Mouse (Mus musculus): Measurements from ENCODE around the gene Bicra. TPM values are rescaled to one million over a fixed set of nuclear protein-coding genes. Genes with fewer than 3 reads are reported as not detected.

Bicra gene
- total RNA-seq, 2 experiments from 2014 or later = 20.8 to 22.8 TPM

GRCm38 (mm10) chr7:16056459-16057135, 8.9 kb upstream of the Bicra start:
- peak; percentile 61 to 69 for DNase-seq (ENCODE audit: low spot score in 2 of 2)
- Histone ChIP-seq H3K27ac (peak overlapping the region; percentile 29; the same call in 1 of the 2 replicates), H3K4me3 (no peak overlapping the region)
- peak; percentile 80 for TF ChIP-seq CTCF (conservative IDR thresholded peaks at IDR 0.05)

GRCm38 (mm10) chr7:16055665-16056064, 7.9 kb upstream of the Bicra start:
- TF ChIP-seq CTCF (conservative IDR thresholded peaks at IDR 0.05) = no peak
- DNase-seq (ENCODE audit: low spot score in 2 of 2) = no peak
- no peak overlapping the region for H3K4me3 ChIP-seq

GRCm38 (mm10) chr7:16054966-16055365, 7.2 kb upstream of the Bicra start:
- Histone ChIP-seq H3K4me3 (no peak overlapping the region), H3K27ac (no peak overlapping the region)
- no peak for DNase-seq (ENCODE audit: low spot score in 2 of 2)
- TF ChIP-seq CTCF (conservative IDR thresholded peaks at IDR 0.05) = no peak

More at GRCm38 (mm10) chr7:16055665-16056064, 7.9 kb upstream of the Bicra start:
- no peak overlapping the region for H3K27ac ChIP-seq

GRCm38 (mm10) chr7:16053105-16053504, 5.4 kb upstream of the Bicra start:
- DNase-seq (ENCODE audit: low spot score in 2 of 2) = no peak
- Histone ChIP-seq H3K4me3 (peak overlapping the region; percentile 58), H3K27ac (no peak overlapping the region)
- no peak for TF ChIP-seq CTCF (conservative IDR thresholded peaks at IDR 0.05)

GRCm38 (mm10) chr7:16052684-16053083, 5.0 kb upstream of the Bicra start:
- Histone ChIP-seq H3K4me3 (peak overlapping the region; percentile 58), H3K27ac (peak overlapping the region; percentile 84)
- no peak for TF ChIP-seq CTCF (conservative IDR thresholded peaks at IDR 0.05)
- peak; percentile 91 to 93 for DNase-seq (ENCODE audit: low spot score in 2 of 2)

- peak overlapping the region; percentile 58 for H3K4me3 ChIP-seq
- DNase-seq (ENCODE audit: low spot score in 2 of 2) = peak; percentile 73 to 79
- H3K27ac ChIP-seq = peak overlapping the region; percentile 84
- TF ChIP-seq CTCF (conservative IDR thresholded peaks at IDR 0.05) = peak; percentile 95
Measured at GRCm38 (mm10) chr7:16051883-16052595, 4.3 kb upstream of the Bicra start.

GRCm38 (mm10) chr7:16050600-16050999, 2.9 kb upstream of the Bicra start:
- Histone ChIP-seq H3K27ac (no peak overlapping the region), H3K4me3 (no peak overlapping the region)
- DNase-seq (ENCODE audit: low spot score in 2 of 2) = no peak
- TF ChIP-seq CTCF (conservative IDR thresholded peaks at IDR 0.05) = no peak

GRCm38 (mm10) chr7:16049576-16049915, 1.8 kb upstream of the Bicra start:
- TF ChIP-seq CTCF (conservative IDR thresholded peaks at IDR 0.05) = no peak
- no peak for DNase-seq (ENCODE audit: low spot score in 2 of 2)
- H3K27ac ChIP-seq = peak overlapping the region; percentile 99
- H3K4me3 ChIP-seq = peak overlapping the region; percentile 63

- DNase-seq (ENCODE audit: low spot score in 2 of 2) = no peak
- H3K4me3 ChIP-seq = peak overlapping the region; percentile 63
- no peak for TF ChIP-seq CTCF (conservative IDR thresholded peaks at IDR 0.05)
- peak overlapping the region; percentile 99 for H3K27ac ChIP-seq
Measured at GRCm38 (mm10) chr7:16048675-16049575, 1.2 kb upstream of the Bicra start.

GRCm38 (mm10) chr7:16048164-16048564, 443 bp upstream of the Bicra start:
- H3K4me3 ChIP-seq = peak overlapping the region; percentile 63
- DNase-seq (ENCODE audit: low spot score in 2 of 2) = peak; percentile 98

GRCm38 (mm10) chr7:16046481-16047337, 1.0 kb downstream of the Bicra start:
- TF ChIP-seq CTCF (conservative IDR thresholded peaks at IDR 0.05) = no peak; the same call in 1 of the 2 replicates
- DNase-seq (ENCODE audit: low spot score in 2 of 2) = peak; percentile 65 to 68
- H3K27ac ChIP-seq = peak overlapping the region; percentile 99
- H3K4me3 ChIP-seq = peak overlapping the region; percentile 63

More at GRCm38 (mm10) chr7:16048164-16048564, 443 bp upstream of the Bicra start:
- no peak for TF ChIP-seq CTCF (conservative IDR thresholded peaks at IDR 0.05)
- H3K27ac ChIP-seq = peak overlapping the region; percentile 99

GRCm38 (mm10) chr7:16046101-16046480, 1.6 kb downstream of the Bicra start:
- no peak for DNase-seq (ENCODE audit: low spot score in 2 of 2)
- no peak for TF ChIP-seq CTCF (conservative IDR thresholded peaks at IDR 0.05)
- peak overlapping the region; percentile 99 for H3K27ac ChIP-seq
- H3K4me3 ChIP-seq = peak overlapping the region; percentile 63

Measured in layer of hippocampus, adult 2 months (tissue).